Mouse (Mus musculus) embryonic fibroblast, embryonic 13.5 days (primary cell): ENCODE data around the gene Ube2z.
A peak's percentile ranks its signal among the peaks of the same experiment; 100 is the strongest.

Experiments
- CTCF ChIP-seq: IDR thresholded peaks from 2 replicates; pipeline ENCODE4 v1.5.1; 2011; ENCODE audit warnings: mild to moderate bottlenecking, control low read depth, low read length, moderate library complexity, borderline replicate concordance; ENCODE audit not compliant: insufficient read depth
- POLR2A ChIP-seq: IDR thresholded peaks from 2 replicates; pipeline ENCODE4 v1.6.1; 2011; ENCODE audit warnings: low read depth, mild to moderate bottlenecking, control low read depth, low read length, moderate library complexity

DNA sequence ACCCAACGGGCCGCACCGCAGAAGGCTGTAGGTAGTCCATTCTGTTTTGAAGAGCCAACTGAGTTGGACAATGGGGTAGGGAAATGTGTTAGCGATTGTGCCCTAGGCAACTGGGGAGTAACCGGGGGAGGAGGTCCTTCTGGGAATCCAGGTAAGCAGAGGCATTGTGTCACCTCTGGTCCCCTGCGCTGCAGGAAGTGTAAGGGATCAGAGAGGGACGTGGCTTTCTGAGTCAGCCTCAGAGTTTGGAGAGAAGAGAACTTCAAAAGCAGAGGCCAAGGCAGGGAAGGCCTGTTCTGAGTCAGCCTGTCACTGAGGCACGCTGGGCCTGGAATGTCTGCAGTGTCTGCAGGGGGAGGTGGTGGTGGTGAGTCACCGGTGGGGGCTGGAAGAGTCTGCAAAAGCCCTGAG lies 47.2 kb downstream of the Ube2z start:
- TF ChIP-seq CTCF (no peak), POLR2A (peak; percentile 48; the same call in 1 of the 2 replicates)
